Mouse (Mus musculus) heart, adult 2 months (tissue): Measurements from ENCODE around the gene Cerkl. TPM values are rescaled to one million over a fixed set of nuclear protein-coding genes. Genes with fewer than 3 reads are reported as not detected.
A peak's percentile ranks its signal among the peaks of the same experiment; 100 is the strongest.

Source experiments
- DNase-seq, 2 experiments: peaks; one replicate each; pipeline ENCODE4 v3.0.0; 2021
- H3K27ac ChIP-seq: fragments of 200-600 bp; 2 replicates; pipeline ENCODE4 v1.8.1; 2022
- H3K27me3 ChIP-seq: fragments of 200-500 bp; 2 replicates; pipeline ENCODE4 v1.6.1; 2012; ENCODE audit warnings: mild to moderate bottlenecking, low read length, inconsistent platforms, mixed read lengths; ENCODE audit not compliant: control insufficient read depth, insufficient read depth
- H3K36me3 ChIP-seq: fragments of 200-500 bp; 2 replicates; pipeline ENCODE4 v1.6.1; 2012; ENCODE audit warnings: low read length, inconsistent platforms; ENCODE audit not compliant: control insufficient read depth, insufficient read depth
- H3K4me1 ChIP-seq: fragments of 200-500 bp; 2 replicates; pipeline ENCODE4 v1.6.1; 2011; ENCODE audit warnings: low read length; ENCODE audit not compliant: control insufficient read depth, insufficient read depth
- H3K4me3 ChIP-seq: fragments of 200-600 bp; 2 replicates; pipeline ENCODE4 v1.8.1; 2022
- H3K79me2 ChIP-seq: fragments of 200-500 bp; replicated peaks from 2 replicates; pipeline ENCODE4 v1.6.1; 2012; ENCODE audit warnings: mild to moderate bottlenecking, inconsistent platforms, low read length, moderate library complexity, mixed read lengths; ENCODE audit not compliant: control insufficient read depth, insufficient read depth
- H3K9ac ChIP-seq: fragments of 200-500 bp; 2 replicates; pipeline ENCODE4 v1.6.1; 2012; ENCODE audit warnings: low read depth, mild to moderate bottlenecking, control low read depth, inconsistent platforms, low read length, mixed read lengths
- CTCF ChIP-seq: fragments of 200-600 bp; IDR thresholded peaks from 2 replicates; pipeline ENCODE4 v1.8.1; 2022; ENCODE audit warnings: antibody characterized with exemption, mild to moderate bottlenecking, moderate library complexity
- EP300 ChIP-seq: fragments of 200-500 bp; IDR thresholded peaks from 2 replicates; pipeline ENCODE4 v1.6.1; 2011; ENCODE audit warnings: low read depth, low read length, control low read depth; ENCODE audit not compliant: insufficient read depth
- POLR2A ChIP-seq: fragments of 200-500 bp; IDR thresholded peaks from 2 replicates; pipeline ENCODE4 v1.6.1; 2011; ENCODE audit warnings: mild to moderate bottlenecking, low read depth, low read length, control low read depth; ENCODE audit not compliant: insufficient read depth
- WGBS: fragments of 180-500 bp; shearing (Covaris S2); methylation state at CpG from one replicate; pipeline ENCODE4 v1.1.7; 2018; 5-methylcytosine and 5-hydroxymethylcytosine counted together
- intact Hi-C: fragments of 180-260 bp; cut with DNase I; formaldehyde crosslinking; loops from one replicate; pipeline ENCODE4 v1.15.1; 2025
- polyA plus RNA-seq: library from polyadenylated mRNA; depleted of rRNA; stranded (reverse); fragments of >200 nt; gene quantifications from 2 replicates; pipeline ENCODE4 v1.2.3, GENCODE M21; 2012
- total RNA-seq, 2 experiments: library from RNA; stranded (reverse); gene quantifications; 2 replicates each; pipeline ENCODE4 v1.2.3; 2021

The Cerkl gene
- total and polyA plus RNA-seq, 3 experiments = 0.47 to 0.82 (median 0.73) TPM

- TF ChIP-seq EP300 (no peak), CTCF (no peak), POLR2A (no peak)
- 65% methylated on average over 2 of the region's 2 CpGs for WGBS
- intact Hi-C loops = loop anchor here (2.0 to 5.0 kb wide), 3 partner anchors 125 to 403 kb away; no protein-coding TSS in a partner anchor
Observed at GRCm38 (mm10) chr2:79372154-79372467, 84.5 kb downstream of the Cerkl start.

DNA sequence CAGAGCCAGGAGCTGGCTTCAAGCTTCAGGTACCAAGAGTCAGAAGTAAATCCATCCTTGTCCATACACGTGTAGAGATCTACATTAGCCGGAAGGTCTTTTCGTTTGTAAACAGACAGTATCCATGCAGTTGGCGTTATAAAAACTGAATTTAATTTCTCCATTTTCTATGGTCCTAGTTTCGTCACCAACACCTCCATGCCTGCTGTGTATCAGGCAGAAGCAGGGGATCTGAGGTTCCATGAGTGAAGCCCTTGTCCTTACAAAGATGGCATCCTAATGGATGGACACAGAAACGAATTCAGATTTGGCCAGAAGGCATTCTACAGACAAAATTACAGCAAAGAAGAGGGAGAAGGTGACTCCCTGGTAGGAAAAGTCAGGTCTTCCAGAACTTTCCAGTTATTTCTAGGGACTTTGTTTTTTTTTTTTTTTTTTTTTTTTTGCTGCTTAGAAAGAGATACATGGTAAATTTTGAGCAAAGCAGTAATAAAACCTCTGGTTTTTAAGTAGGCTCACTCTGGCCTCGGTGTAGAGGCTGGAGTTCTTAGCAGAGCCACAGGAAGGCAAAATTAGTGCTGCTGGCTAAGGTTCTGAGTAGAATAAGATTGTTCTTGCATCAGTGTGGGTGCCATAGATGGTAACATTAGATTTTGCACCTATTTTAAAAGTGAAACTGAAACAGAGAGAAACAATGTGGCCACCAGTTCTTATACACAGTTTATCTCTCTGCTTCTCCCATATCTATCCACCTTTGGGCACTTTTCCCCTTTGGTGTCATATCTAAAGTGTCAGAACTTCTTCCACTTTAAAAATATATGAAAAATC is 85.0 kb downstream of the Cerkl start:
- Histone ChIP-seq H3K27ac (no peak overlapping the region), H3K36me3 (no peaks in the 10 kb centered on the region), H3K79me2 (no peaks in the 10 kb centered on the region), H3K9ac (no peak overlapping the region), H3K27me3 (no peaks in the 10 kb centered on the region), H3K4me3 (no peak overlapping the region), H3K4me1 (no peaks in the 10 kb centered on the region; the same call in 1 of the 2 replicates)
- DNase-seq = no peak
- 87% methylated on average over 7 of the region's 7 CpGs for WGBS
- intact Hi-C loops = loop anchor here (2.0 to 5.0 kb wide), 3 partner anchors 126 to 403 kb away; no protein-coding TSS in a partner anchor
- TF ChIP-seq POLR2A (no peak), CTCF (no peak), EP300 (no peak)

More at GRCm38 (mm10) chr2:79372154-79372467, 84.5 kb downstream of the Cerkl start:
- no peaks in the 10 kb centered on the region; the same call in 1 of the 2 replicates for H3K4me1 ChIP-seq
- no peak overlapping the region for H3K27ac ChIP-seq
- no peaks in the 10 kb centered on the region for H3K27me3 ChIP-seq
- H3K4me3 ChIP-seq = no peak overlapping the region
- H3K79me2 ChIP-seq = no peaks in the 10 kb centered on the region
- no peaks in the 10 kb centered on the region for H3K36me3 ChIP-seq
- no peak overlapping the region for H3K9ac ChIP-seq
- no peak for DNase-seq

DNA sequence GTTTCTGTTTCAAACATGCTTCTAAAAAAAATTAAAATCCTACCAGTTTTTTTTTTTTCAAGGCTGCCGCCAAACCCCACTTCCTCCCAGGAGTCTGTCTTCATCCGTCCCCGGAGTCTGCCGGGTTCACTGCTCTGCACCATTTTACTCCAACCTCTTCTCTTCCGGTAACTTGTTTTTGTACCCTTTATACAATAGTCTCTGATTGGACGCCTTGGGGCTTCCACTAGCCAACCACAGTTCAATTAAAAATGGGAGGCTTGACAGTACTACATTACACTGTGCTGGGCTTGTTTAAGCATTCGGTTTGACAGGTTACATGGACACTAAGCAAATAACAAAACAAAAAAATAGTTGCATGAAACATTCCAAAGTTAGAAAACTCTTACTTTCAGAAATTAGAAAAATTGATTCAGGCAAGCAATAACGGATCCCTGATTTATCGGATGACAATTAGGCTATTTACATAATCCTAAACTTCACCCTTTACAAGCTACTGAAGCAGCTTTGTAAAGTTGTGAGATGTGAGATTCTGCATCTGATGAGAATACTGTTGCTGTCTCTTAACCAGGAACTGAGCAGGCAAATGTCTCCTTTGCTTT is 85.8 kb downstream of the Cerkl start:
- intact Hi-C loops = loop anchor here (5.0 kb wide), 2 partner anchors 126 to 281 kb away; no protein-coding TSS in a partner anchor
- Histone ChIP-seq H3K4me1 (no peaks in the 10 kb centered on the region; the same call in 1 of the 2 replicates), H3K36me3 (no peaks in the 10 kb centered on the region), H3K79me2 (no peaks in the 10 kb centered on the region), H3K4me3 (peak overlapping the region; percentile 43), H3K9ac (no peak overlapping the region), H3K27ac (no peak overlapping the region; the same call in 1 of the 2 replicates), H3K27me3 (no peaks in the 10 kb centered on the region)
- 50% methylated on average over 9 of the region's 9 CpGs for WGBS
- peak; percentile 33 to 37 for DNase-seq
- no peak for TF ChIP-seq EP300
- no peak for TF ChIP-seq CTCF
- peak; percentile 49 for TF ChIP-seq POLR2A

GRCm38 (mm10) chr2:79369905-79370304 is 86.7 kb downstream of the Cerkl start:
- WGBS = 88% methylated on average over 4 of the region's 4 CpGs
- H3K27ac ChIP-seq = no peak overlapping the region
- H3K79me2 ChIP-seq = no peaks in the 10 kb centered on the region
- H3K4me3 ChIP-seq = no peak overlapping the region
- no peak overlapping the region; the same call in 1 of the 2 replicates for H3K9ac ChIP-seq
- no peak for DNase-seq
- no peaks in the 10 kb centered on the region; the same call in 1 of the 2 replicates for H3K4me1 ChIP-seq
- intact Hi-C loops = loop anchor here (5.0 kb wide), 2 partner anchors 127 to 282 kb away; no protein-coding TSS in a partner anchor
- H3K36me3 ChIP-seq = no peaks in the 10 kb centered on the region
- H3K27me3 ChIP-seq = no peaks in the 10 kb centered on the region
- no peak for TF ChIP-seq EP300
- TF ChIP-seq POLR2A = no peak
- TF ChIP-seq CTCF = no peak

DNA sequence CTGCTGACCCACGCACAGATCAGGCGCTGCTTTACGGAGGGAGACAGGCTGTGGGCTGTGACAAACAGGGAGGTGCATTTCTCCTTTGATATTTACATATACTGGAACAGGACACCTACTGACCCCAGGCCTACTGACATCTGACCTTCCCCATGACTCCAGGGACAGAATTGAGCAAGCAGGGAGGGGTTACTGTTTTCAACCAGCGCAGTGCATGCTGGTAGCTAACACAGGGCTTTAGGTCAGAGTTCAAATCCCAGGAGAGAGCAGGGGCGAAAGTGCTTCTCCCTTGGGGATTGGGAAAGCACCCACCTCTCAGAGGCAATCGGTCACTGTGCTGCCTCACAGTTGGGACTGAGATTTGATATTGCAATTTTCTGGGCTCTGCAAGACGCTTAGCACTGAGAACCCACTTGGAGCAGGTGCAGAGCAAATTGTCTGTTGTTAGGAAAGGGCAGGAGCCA is 87.5 kb downstream of the Cerkl start:
- intact Hi-C loops = no loop called here
- TF ChIP-seq CTCF (no peak), EP300 (no peak), POLR2A (no peak)
- WGBS = 83% methylated on average over 7 of the region's 7 CpGs
- no peak overlapping the region for H3K9ac ChIP-seq
- no peaks in the 10 kb centered on the region for H3K36me3 ChIP-seq
- DNase-seq = peak in 1 of 2 experiments; percentile 10
- H3K27me3 ChIP-seq = no peaks in the 10 kb centered on the region
- H3K4me1 ChIP-seq = no peaks in the 10 kb centered on the region; the same call in 1 of the 2 replicates
- no peak overlapping the region for H3K4me3 ChIP-seq
- H3K27ac ChIP-seq = no peak overlapping the region
- H3K79me2 ChIP-seq = no peaks in the 10 kb centered on the region
